21 mouse cellular contexts compared by ENCODE assay signal in the genomic region with DNA sequence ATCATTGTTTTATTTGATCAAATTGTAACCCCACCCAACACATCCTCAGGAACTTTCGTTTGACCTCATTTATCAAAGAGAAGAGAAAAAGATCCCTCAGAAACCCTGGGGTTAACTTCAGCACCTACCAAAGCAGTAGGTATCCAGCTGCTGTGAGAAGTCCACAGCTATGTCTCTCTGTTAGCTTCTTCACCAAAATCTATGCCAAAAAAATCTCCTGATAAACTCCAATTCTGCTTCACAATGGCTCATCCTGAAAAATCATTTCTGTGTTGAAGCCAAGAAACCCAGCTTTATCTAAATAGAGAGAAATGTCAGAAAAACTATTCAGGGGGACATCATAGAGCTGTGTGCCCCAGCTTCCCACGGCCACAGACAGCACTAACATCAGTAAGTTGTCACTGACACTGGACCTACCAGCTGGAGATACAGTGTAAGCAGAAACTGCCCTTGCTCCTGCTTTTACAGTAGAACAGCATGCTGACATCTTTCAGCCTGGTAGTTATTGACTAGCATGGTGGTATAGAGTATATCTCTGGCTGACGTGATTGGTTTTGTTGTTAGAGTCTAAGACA.
DNase-seq lines count a peak whose midpoint lies in the region; ATAC-seq and TF ChIP-seq lines count a peak whose summit lies in the region.
"Had no signal": no experiment of that assay in that cellular context is flagged by ENCODE, and none has a peak within 500 bp of the region (broad histone marks: within the 10 kb centered on the region; RNA-seq: fewer than 3 reads in every experiment).

No protein-coding gene starts in this region.

- peak; percentile 95 for ATAC-seq in lung, embryonic 14.5 days (ENCODE audit: insufficient read depth)
- ATAC-seq in lung, embryonic 16.5 days (ENCODE audit: low read depth): peak; percentile 67
- ATAC-seq in lung, postnatal 0 days: no peak
- ATAC-seq in midbrain, embryonic 11.5 days (ENCODE audit: low FRiP score): no peak
- ATAC-seq: activated CD4-positive, CD25-positive, alpha-beta regulatory T cell, adult 4 months; forebrain, embryonic 13.5 days; forebrain, embryonic 15.5 days; Patski had no signal

- H3K27me3 ChIP-seq in lung, embryonic 14.5 days (ENCODE audit: insufficient read depth, low read length): no peaks in the 10 kb centered on the region
- H3K27me3 ChIP-seq in lung, embryonic 16.5 days (ENCODE audit: control insufficient read depth, insufficient read depth, low read depth, low read length): no peaks in the 10 kb centered on the region
- H3K27me3 ChIP-seq in lung, postnatal 0 days (replicated peaks; ENCODE audit: insufficient read depth, low read length): no peaks in the 10 kb centered on the region
- H3K27me3 ChIP-seq in midbrain, embryonic 11.5 days (ENCODE audit: control insufficient read depth, insufficient read depth, low read length): no peaks in the 10 kb centered on the region
- 0 out of 2 replicates have a peak, but pooled peaks cover 3% of the 10 kb centered on the region for H3K27me3 ChIP-seq in midbrain, embryonic 10.5 days (ENCODE audit: low read depth, poor library complexity, severe bottlenecking)
- H3K27me3 ChIP-seq: embryonic facial prominence, embryonic 12.5 days; forebrain, embryonic 13.5 days; forebrain, embryonic 15.5 days; Patski had no signal

- TF ChIP-seq CTCF in lung, embryonic 14.5 days (IDR thresholded peaks at IDR 0.05; ENCODE audit: low read depth): no peak
- TF ChIP-seq CTCF in lung, postnatal 0 days (IDR thresholded peaks at IDR 0.05): no peak

- no peak for TF ChIP-seq EP300 in lung, postnatal 0 days (IDR thresholded peaks at IDR 0.05)

- WGBS in lung, embryonic 14.5 days: 42% methylated on average over 3 of the region's 3 CpGs
- WGBS in lung, embryonic 16.5 days: 46% methylated on average over 3 of the region's 3 CpGs
- WGBS in lung, postnatal 0 days: 48% methylated on average over 3 of the region's 3 CpGs
- 90% methylated on average over 3 of the region's 3 CpGs for WGBS in midbrain, embryonic 11.5 days
- 94% methylated on average over 3 of the region's 3 CpGs for WGBS in midbrain, embryonic 10.5 days

- intact Hi-C loops in gastrocnemius, postnatal 14 days (cut with DNase I; ENCODE audit: low total_unique reads): no loop called here

- no peaks in the 10 kb centered on the region for H3K36me3 ChIP-seq in lung, embryonic 14.5 days (ENCODE audit: insufficient read depth)
- H3K36me3 ChIP-seq in lung, embryonic 16.5 days (ENCODE audit: control insufficient read depth, insufficient read depth, low read length): no peaks in the 10 kb centered on the region
- H3K36me3 ChIP-seq in lung, postnatal 0 days (ENCODE audit: insufficient read depth, low read length): no peaks in the 10 kb centered on the region
- H3K36me3 ChIP-seq in midbrain, embryonic 11.5 days (ENCODE audit: control insufficient read depth, insufficient read depth, low read length): no peaks in the 10 kb centered on the region
- H3K36me3 ChIP-seq in midbrain, embryonic 10.5 days: no peaks in the 10 kb centered on the region
- H3K36me3 ChIP-seq: embryonic facial prominence, embryonic 10.5 days; embryonic facial prominence, embryonic 12.5 days; forebrain, embryonic 15.5 days had no signal

- no peaks in the 10 kb centered on the region for H3K4me1 ChIP-seq in lung, embryonic 14.5 days (ENCODE audit: insufficient read depth)
- no peaks in the 10 kb centered on the region for H3K4me1 ChIP-seq in lung, embryonic 16.5 days (replicated peaks; ENCODE audit: control insufficient read depth, insufficient read depth, low read length)
- no peaks in the 10 kb centered on the region for H3K4me1 ChIP-seq in lung, postnatal 0 days (ENCODE audit: insufficient read depth, low read depth, low read length)
- peaks cover 6% of the 10 kb centered on the region for H3K4me1 ChIP-seq in midbrain, embryonic 11.5 days (ENCODE audit: control insufficient read depth, insufficient read depth, low read length)
- H3K4me1 ChIP-seq in midbrain, embryonic 10.5 days: peaks cover 14% of the 10 kb centered on the region

- H3K4me2 ChIP-seq in lung, embryonic 14.5 days: no peak overlapping the region
- H3K4me2 ChIP-seq in lung, embryonic 16.5 days (ENCODE audit: low read depth, low read length): no peak overlapping the region
- no peak overlapping the region for H3K4me2 ChIP-seq in lung, postnatal 0 days (replicated peaks; ENCODE audit: low read depth, low read length)
- no peak overlapping the region for H3K4me2 ChIP-seq in midbrain, embryonic 11.5 days
- H3K4me2 ChIP-seq: embryonic facial prominence, embryonic 12.5 days; forebrain, embryonic 13.5 days; forebrain, embryonic 15.5 days had no signal

- no peak overlapping the region; the same call in 1 of the 2 replicates for H3K27ac ChIP-seq in lung, embryonic 14.5 days (ENCODE audit: low read depth)
- no peak overlapping the region for H3K27ac ChIP-seq in lung, embryonic 16.5 days (ENCODE audit: low read length)
- H3K27ac ChIP-seq in lung, postnatal 0 days (ENCODE audit: low read length): no peak overlapping the region
- H3K27ac ChIP-seq in midbrain, embryonic 11.5 days (ENCODE audit: low read depth, low read length): no peak overlapping the region
- H3K27ac ChIP-seq in midbrain, embryonic 10.5 days (replicated peaks): no peak overlapping the region
- H3K27ac ChIP-seq: embryonic facial prominence, embryonic 10.5 days; embryonic facial prominence, embryonic 12.5 days; forebrain, embryonic 13.5 days; forebrain, embryonic 15.5 days had no signal

- DNase-seq in lung, embryonic 14.5 days: peak; percentile 80
- DNase-seq in lung, postnatal 4 days: no peak
- DNase-seq in lung, postnatal 0 days (ENCODE audit: low spot score): no peak
- DNase-seq in midbrain, embryonic 11.5 days (ENCODE audit: low spot score, missing footprints): peak; percentile 70
- no peak for DNase-seq in midbrain, embryonic 10.5 days (ENCODE audit: low spot score)
- no peak for DNase-seq in gastrocnemius, postnatal 14 days
- DNase-seq: adrenal gland, adult 8-10 months; adrenal gland, postnatal 14 days; adrenal gland, postnatal 36 days; cerebellum, adult 11-12 months; cerebellum, adult 2 months; cerebellum, adult 9-10 months; cerebellum, postnatal 10 days; cerebellum, postnatal 25 days had no signal

- H3K4me3 ChIP-seq in lung, embryonic 14.5 days (ENCODE audit: low read depth, low read length): no peak overlapping the region
- H3K4me3 ChIP-seq in lung, embryonic 16.5 days (ENCODE audit: low read length): no peak overlapping the region
- no peak overlapping the region for H3K4me3 ChIP-seq in lung, postnatal 0 days (ENCODE audit: low read depth, low read length)
- H3K4me3 ChIP-seq in midbrain, embryonic 11.5 days (ENCODE audit: low read depth, low read length): no peak overlapping the region
- H3K4me3 ChIP-seq in midbrain, embryonic 10.5 days: no peak overlapping the region
- H3K4me3 ChIP-seq: embryonic facial prominence, embryonic 10.5 days; embryonic facial prominence, embryonic 12.5 days; forebrain, embryonic 13.5 days; forebrain, embryonic 15.5 days had no signal

- no peak overlapping the region for H3K9ac ChIP-seq in lung, embryonic 14.5 days
- no peak overlapping the region for H3K9ac ChIP-seq in lung, embryonic 16.5 days (ENCODE audit: low read length)
- H3K9ac ChIP-seq in lung, postnatal 0 days (replicated peaks; ENCODE audit: low read depth): no peak overlapping the region
- no peak overlapping the region for H3K9ac ChIP-seq in midbrain, embryonic 11.5 days (ENCODE audit: low read length)
- H3K9ac ChIP-seq: embryonic facial prominence, embryonic 12.5 days; forebrain, embryonic 13.5 days; forebrain, embryonic 15.5 days had no signal

- no peaks in the 10 kb centered on the region for H3K9me3 ChIP-seq in lung, embryonic 14.5 days (ENCODE audit: low read depth, low read length)
- H3K9me3 ChIP-seq in lung, embryonic 16.5 days (ENCODE audit: control insufficient read depth, low read length): no peaks in the 10 kb centered on the region
- no peaks in the 10 kb centered on the region for H3K9me3 ChIP-seq in lung, postnatal 0 days (ENCODE audit: low read length)
- H3K9me3 ChIP-seq in midbrain, embryonic 11.5 days (ENCODE audit: control insufficient read depth, low read length): no peaks in the 10 kb centered on the region
- no peaks in the 10 kb centered on the region for H3K9me3 ChIP-seq in midbrain, embryonic 10.5 days (replicated peaks)
- H3K9me3 ChIP-seq: embryonic facial prominence, embryonic 10.5 days; embryonic facial prominence, embryonic 12.5 days; forebrain, embryonic 13.5 days; forebrain, embryonic 15.5 days had no signal

Comparison
In these comparisons a context has a peak if more than half of its experiments do, and no peak if none do; other contexts are left out.
1. ATAC-seq: peak in lung, embryonic 14.5 days (single experiment) and lung, embryonic 16.5 days (single experiment); none in lung, postnatal 0 days (single experiment) and midbrain, embryonic 11.5 days (single experiment).
2. DNase-seq: peak in lung, embryonic 14.5 days (single experiment) and midbrain, embryonic 11.5 days (single experiment); none in lung, postnatal 4 days (0 of 2), lung, postnatal 0 days (single experiment), midbrain, embryonic 10.5 days (single experiment) and gastrocnemius, postnatal 14 days (single experiment).